Mouse (Mus musculus) WW6 (cell line): ENCODE data around the gene Fbxw11.

Source experiments
- DNase-seq: peaks from one replicate; pipeline ENCODE4 v3.0.0-alpha.2; 2013; ENCODE audit warnings: low read depth, low spot score

The Fbxw11 gene

GRCm38 (mm10) chr11:32623912-32624311, 18.6 kb upstream of the Fbxw11 start:
- no peak for DNase-seq

- DNase-seq = no peak
Observed at GRCm38 (mm10) chr11:32625677-32626076, 16.8 kb upstream of the Fbxw11 start.

GRCm38 (mm10) chr11:32626079-32626478, 16.4 kb upstream of the Fbxw11 start:
- DNase-seq = no peak

GRCm38 (mm10) chr11:32627900-32628299, 14.6 kb upstream of the Fbxw11 start:
- no peak for DNase-seq

GRCm38 (mm10) chr11:32629713-32630211, 12.8 kb upstream of the Fbxw11 start:
- DNase-seq = no peak

GRCm38 (mm10) chr11:32632671-32633070, 9.9 kb upstream of the Fbxw11 start:
- DNase-seq = no peak

- DNase-seq = no peak
Observed at GRCm38 (mm10) chr11:32633542-32633941, 9.0 kb upstream of the Fbxw11 start.

- DNase-seq = no peak
Observed at GRCm38 (mm10) chr11:32634143-32634542, 8.4 kb upstream of the Fbxw11 start.

- no peak for DNase-seq
Observed at GRCm38 (mm10) chr11:32634842-32635241, 7.7 kb upstream of the Fbxw11 start.

- DNase-seq = no peak
Observed at GRCm38 (mm10) chr11:32636275-32636674, 6.2 kb upstream of the Fbxw11 start.

- DNase-seq = no peak
Observed at GRCm38 (mm10) chr11:32638521-32639255, 3.8 kb upstream of the Fbxw11 start.

GRCm38 (mm10) chr11:32640617-32641016, 1.9 kb upstream of the Fbxw11 start:
- no peak for DNase-seq

- DNase-seq = no peak
Observed at GRCm38 (mm10) chr11:32642899-32643886, 669 bp downstream of the Fbxw11 start.

- DNase-seq = no peak
Observed at GRCm38 (mm10) chr11:32644010-32644409, 1.5 kb downstream of the Fbxw11 start.

- DNase-seq = no peak
Observed at GRCm38 (mm10) chr11:32647265-32647664, 4.7 kb downstream of the Fbxw11 start.

GRCm38 (mm10) chr11:32650236-32650749, 7.8 kb downstream of the Fbxw11 start:
- DNase-seq = no peak

- DNase-seq = no peak
Observed at GRCm38 (mm10) chr11:32650893-32651590, 8.5 kb downstream of the Fbxw11 start.

- no peak for DNase-seq
Observed at GRCm38 (mm10) chr11:32651723-32652122, 9.2 kb downstream of the Fbxw11 start.

- no peak for DNase-seq
Observed at GRCm38 (mm10) chr11:32662082-32662656, 19.6 kb downstream of the Fbxw11 start.

GRCm38 (mm10) chr11:32665639-32666038, 23.1 kb downstream of the Fbxw11 start:
- DNase-seq = no peak

- no peak for DNase-seq
Observed at GRCm38 (mm10) chr11:32666983-32667382, 24.5 kb downstream of the Fbxw11 start.
